Mouse (Mus musculus) kidney, postnatal 10 days (tissue): ENCODE measurements at regions not wholly inside any gene's neighbourhood (a gene's known extent, or its start where the extent isn't known, plus 50 kb on each side); places are given as distances from the start of the nearest gene placed in this dataset.

ENCODE experiments used
- DNase-seq: peaks from one replicate; pipeline ENCODE4 v3.0.0; 2021; ENCODE audit warnings: mixed read lengths

GRCm38 (mm10) chr3:19458386-19458785, 170.1 kb downstream of the 1700064H15Rik start:
- DNase-seq, result no peak

- DNase-seq, result no peak
Measured at GRCm38 (mm10) chr3:19457431-19457830, 171.0 kb downstream of the 1700064H15Rik start.

- no peak for DNase-seq
Measured at GRCm38 (mm10) chr3:19455838-19456448, 172.5 kb downstream of the 1700064H15Rik start.

- DNase-seq, result peak; percentile 19
Measured at GRCm38 (mm10) chr3:19451022-19451421, 177.5 kb downstream of the 1700064H15Rik start.

DNA sequence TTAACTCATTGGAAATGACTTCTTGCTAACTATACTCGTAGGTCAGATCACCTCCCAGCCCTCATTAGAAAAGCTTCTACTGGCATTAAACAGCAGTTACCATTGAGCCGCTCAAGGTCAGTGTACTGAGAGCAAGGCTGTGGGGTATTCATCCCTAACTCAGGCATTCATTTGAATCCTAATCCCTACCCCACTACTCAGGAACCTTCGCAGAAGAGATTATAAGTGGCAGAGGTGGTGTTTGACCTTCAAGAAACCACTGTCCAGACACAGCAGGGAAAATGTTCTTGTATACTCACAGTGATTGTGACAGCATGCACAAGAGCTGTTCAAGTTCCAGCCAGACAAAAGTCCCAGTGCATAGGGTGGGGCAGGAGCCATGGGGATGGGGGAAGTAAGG, 179.5 kb downstream of the 1700064H15Rik start:
- DNase-seq, result no peak

DNA sequence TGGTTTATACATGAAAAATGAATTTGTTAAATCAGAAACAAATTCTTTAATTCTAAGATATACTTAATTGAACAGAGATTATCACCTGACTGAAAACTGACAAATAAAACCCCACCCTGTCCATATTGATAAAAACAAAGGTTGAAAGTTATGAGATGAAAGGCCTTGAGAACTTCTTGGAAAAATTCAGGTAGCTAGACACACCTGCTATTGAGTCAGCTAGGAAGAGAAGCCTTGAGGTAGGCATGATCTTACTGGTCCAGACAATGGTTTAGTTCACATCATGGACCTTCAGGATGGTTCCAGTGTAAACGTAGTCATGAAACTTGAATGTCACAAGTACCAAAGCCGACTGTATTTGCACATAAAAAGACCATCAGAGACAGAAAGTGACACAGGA, 180.3 kb downstream of the 1700064H15Rik start:
- DNase-seq, result no peak

- no peak for DNase-seq
Measured at GRCm38 (mm10) chr3:19447733-19448132, 180.7 kb downstream of the 1700064H15Rik start.

- no peak for DNase-seq
Measured at GRCm38 (mm10) chr3:19444914-19445313, 183.6 kb downstream of the 1700064H15Rik start.

DNA sequence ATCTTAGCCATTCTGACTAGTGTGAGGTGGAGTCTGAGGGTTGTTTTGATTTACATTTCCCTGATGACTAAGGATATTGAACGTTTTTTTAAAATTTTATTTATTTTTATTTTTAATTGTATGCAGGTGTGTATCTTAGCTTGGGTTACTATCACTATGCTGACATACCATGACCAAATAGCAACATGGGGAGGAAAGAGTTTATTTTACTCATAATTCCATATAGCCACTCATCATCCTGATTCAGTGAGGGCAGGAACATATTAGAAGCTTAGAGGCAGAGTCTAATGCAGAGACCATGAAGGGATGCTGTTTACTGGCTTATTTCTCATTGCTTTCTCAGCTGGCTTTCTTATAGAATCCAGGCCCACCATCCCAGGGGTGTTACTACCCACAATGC, 186.7 kb downstream of the 1700064H15Rik start:
- DNase-seq, result no peak

DNA sequence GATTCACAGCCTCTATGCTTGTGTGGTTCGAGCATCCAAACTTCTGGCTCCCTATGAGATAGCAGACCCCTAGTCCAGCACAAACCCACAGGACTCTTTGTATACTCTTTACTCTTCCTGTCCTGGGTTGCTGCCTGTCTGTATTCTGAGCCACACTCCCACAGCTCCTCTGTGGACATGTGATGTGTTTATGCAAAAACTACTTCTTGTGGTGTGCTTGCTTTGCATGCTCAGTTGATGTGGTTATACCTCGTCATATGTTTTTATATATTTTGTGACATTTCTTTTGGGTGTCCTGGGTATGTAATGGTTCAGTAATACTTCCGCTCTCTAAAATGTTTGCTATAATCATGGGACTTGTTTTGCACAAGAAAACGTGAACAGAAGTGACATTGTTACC, 198.3 kb downstream of the 1700064H15Rik start:
- no peak for DNase-seq

DNA sequence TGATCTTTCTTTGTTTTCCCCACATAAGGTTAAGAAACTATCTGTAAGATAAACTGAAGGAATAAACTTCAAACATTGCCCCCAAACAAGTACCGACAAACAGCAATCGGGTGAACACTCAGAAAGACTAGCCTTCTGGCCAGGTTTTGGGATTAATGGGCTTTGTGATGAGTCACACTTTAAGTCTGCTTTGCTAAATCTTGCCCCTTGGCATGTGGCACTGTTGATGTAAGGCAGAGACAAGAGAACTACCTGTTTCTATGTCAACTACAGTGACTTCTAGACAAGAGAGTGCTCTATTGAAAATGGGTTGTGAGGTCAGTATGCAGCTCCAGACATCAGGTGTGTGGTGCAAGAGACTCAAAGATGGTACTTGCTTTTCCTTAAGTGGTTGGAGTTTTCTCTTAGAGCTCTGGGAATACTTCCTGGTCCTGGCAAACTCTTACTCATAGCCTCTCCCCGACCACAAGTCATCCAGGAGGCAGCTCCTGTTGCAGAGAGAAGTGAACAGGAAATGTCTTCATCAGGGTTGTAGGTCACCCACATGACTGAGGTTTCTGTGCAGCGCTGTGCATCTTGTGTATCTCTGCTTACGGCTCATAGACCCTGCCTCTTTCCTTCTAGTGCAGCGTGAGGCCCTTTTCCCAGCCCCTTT, 198.9 kb downstream of the 1700064H15Rik start:
- no peak for DNase-seq

- DNase-seq, result no peak
Measured at GRCm38 (mm10) chr3:19429010-19429409, 199.5 kb downstream of the 1700064H15Rik start.

GRCm38 (mm10) chr3:19426130-19426556, 202.3 kb downstream of the 1700064H15Rik start:
- peak; percentile 49 for DNase-seq

DNA sequence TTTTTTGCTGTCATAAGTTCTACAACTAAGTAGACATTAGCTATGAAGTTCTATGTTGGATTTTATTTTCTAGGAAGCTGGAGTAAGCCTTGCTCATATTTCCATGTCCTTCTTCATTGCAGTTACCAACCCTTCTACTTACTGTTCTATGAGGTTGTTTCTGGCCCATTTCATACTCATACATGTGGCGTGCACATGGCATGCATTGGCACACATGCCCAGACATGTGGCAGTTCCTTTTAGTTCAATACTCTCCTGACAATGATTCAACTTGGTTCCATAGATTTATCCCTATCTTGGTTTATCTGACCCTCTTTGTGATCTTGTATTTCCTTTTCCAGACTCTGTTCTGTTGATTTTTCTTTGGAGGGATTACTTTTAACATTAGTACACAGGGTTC, 203.2 kb downstream of the 1700064H15Rik start:
- DNase-seq, result no peak

DNA sequence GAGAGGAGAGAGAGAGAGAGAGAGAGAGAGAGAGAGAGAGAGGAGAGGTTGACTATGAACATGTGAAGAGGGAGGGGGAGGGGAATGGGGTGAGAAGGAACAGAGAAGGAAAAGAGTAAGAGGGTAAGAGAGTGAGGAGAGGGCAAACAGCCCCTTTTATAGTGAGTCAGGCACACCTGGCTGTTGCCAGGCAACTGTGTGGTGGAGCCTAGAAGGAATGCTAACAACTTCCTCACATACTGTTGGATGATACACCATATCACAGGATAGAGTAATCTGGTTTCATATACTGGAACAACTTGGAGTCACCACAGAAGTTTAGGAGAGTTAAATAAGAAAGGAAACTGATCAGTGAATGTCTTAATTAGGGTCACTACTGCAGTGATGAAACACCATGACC, 204.1 kb downstream of the 1700064H15Rik start:
- no peak for DNase-seq

DNA sequence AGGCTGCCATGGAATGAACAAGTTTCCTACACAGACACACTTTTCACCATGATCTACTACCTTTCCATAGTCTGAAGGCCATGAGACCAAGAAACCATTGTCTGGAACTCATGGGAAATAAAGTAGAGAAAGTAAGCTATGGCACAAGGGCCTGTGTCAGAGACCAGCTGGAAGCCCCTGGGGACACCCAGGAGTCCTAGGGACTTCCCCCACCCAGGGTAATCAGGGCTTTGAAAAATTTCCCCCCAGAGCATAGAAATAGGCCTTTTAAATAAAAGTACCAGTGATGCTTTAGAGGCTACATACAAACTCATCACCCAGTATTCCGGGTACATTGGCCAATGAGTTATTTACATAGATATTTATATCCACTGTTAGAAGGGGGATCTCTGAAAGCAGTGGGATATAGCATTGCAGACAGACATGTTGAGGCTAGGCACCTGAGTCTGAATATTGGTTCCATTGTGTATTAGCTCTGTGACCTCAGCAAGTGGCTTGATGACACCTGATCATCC, 207.0 kb downstream of the 1700064H15Rik start:
- no peak for DNase-seq

GRCm38 (mm10) chr3:19420912-19421311, 207.6 kb downstream of the 1700064H15Rik start:
- no peak for DNase-seq

- peak; percentile 11 for DNase-seq
Measured at GRCm38 (mm10) chr3:19410938-19411515, 217.4 kb downstream of the 1700064H15Rik start.

DNA sequence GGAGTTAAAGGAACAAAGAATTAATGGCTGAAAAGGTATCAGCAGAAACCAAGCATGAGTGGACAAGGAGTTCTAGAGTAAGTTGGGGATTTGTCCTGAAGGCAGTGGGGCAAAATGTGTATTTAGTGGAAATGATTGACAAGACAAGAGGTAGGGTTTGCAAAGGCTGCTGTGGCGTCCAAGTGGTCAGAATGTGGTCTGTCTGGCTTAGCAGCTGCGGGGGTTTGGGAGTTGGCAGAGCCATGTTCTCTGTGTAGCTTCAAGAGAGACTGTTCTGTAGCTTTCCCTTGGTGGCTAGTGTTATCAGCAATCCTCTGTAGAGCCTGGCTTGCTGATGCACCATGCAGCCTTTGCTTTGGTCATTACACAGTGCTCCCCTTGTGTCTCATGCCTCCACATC, 220.2 kb downstream of the 1700064H15Rik start:
- peak; percentile 13 for DNase-seq

- no peak for DNase-seq
Measured at GRCm38 (mm10) chr3:19407591-19408090, 220.8 kb downstream of the 1700064H15Rik start.

DNA sequence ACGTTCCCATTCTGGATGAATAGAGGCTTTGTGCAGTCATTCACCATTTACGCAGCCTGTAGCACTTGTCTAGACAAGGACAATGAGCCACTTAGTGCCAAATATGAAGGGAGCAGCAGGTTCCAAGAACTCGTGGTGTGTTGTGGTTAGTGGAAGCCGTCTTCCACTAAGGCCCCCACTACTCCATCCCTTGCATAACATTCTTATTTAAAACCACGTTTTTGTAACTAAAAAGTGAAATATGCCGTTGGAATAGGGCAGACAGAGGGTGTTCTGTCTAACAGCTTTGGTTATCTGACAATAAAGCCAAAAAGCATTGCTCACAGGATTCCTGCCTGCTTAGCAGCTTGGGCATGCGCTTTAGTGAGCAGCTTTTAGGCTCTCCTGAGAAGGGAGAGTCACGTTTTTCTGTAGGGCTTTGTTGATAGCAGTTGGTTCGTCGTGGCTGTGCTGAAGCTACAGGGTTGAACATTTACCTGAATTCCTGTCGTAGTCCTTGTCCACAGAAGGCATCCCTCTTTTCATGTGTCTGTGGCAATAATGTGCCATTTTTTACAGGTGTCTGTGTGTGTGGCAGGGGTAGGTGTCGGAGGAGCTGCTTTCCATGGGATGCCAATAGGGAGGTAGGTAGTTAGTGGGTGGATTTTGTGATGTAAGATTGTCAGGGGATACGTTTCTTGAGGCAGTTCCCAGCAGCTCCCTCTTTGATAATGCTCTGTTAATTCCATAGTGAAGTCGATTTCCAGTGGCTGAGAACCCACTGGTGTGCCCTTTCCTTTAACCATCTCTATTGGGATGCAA, 221.9 kb downstream of the 1700064H15Rik start:
- DNase-seq, result no peak

DNA sequence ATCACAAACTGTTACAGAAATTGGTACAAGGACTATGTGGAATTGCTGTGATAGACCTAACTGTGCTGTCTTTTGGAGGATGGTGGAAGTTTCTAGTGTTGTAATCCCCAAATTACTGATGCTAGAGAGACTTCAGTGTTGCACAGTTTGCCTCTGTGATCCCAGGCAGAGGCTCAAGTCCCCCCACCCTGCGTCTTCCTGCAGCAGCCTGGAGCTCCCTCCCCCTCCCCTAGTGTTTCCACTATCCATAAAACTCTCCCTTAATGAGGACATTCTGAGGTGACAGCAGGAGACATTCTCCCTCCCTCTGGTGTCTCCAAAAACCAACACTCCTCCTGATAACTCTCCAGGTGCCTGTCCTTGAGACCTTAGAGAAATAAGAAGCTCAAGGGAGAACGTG, 242.8 kb downstream of the 1700064H15Rik start:
- DNase-seq, result no peak

DNA sequence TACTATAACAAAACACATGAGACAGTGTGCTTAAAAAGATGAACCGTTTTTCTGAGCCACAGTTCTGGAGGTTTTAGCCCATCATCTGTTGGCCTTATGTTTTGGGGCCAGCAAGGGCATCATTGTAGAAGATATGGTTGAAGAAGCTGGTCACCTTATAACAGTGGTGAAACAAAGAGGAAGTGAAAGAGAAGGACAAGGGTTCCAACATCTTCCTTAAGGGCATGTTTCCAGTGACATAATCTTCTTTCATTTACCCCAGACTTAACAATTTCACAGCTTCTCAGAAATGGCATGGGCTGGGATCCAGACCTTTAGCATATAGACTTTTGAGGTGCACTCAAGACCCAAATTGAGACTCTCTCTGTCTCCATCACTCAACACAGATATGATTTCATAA, 259.5 kb downstream of the 1700064H15Rik start:
- DNase-seq, result no peak
